In genomic region chr10:71479700-71480325, GRCm38 (mm10) we compare ENCODE assay signal across 9 mouse cellular contexts.
DNase-seq lines count a peak whose midpoint lies in the region; ATAC-seq and TF ChIP-seq lines count a peak whose summit lies in the region.
"Had no signal": no experiment of that assay in that cellular context is flagged by ENCODE, and none has a peak within 500 bp of the region (broad histone marks: within the 10 kb centered on the region; RNA-seq: fewer than 3 reads in every experiment).

No protein-coding gene starts in this region.

- peaks cover 4% of the 10 kb centered on the region for H3K27me3 ChIP-seq in CH12.LX (replicated peaks)
- no peaks in the 10 kb centered on the region for H3K27me3 ChIP-seq in liver, embryonic 13.5 days

- no peak overlapping the region for H3K4me3 ChIP-seq in CH12.LX (replicated peaks in 1 of 3; ENCODE audit: low read depth in 2 of 3, low read length in 2 of 3, poor library complexity in 1 of 3)
- H3K4me3 ChIP-seq in liver, embryonic 13.5 days (replicated peaks) = no peak overlapping the region
- H3K4me3 ChIP-seq: limb, embryonic 12.5 days had no signal

- H3K79me2 ChIP-seq in CH12.LX (replicated peaks; ENCODE audit: control insufficient read depth, extremely low read depth, insufficient read depth, poor library complexity, severe bottlenecking) = no peaks in the 10 kb centered on the region

- no peak overlapping the region for H3K27ac ChIP-seq in CH12.LX (ENCODE audit: insufficient read depth, low read depth)
- H3K27ac ChIP-seq in liver, embryonic 13.5 days = no peak overlapping the region
- H3K27ac ChIP-seq: limb, embryonic 12.5 days had no signal

- intact Hi-C loops in gastrocnemius, postnatal 14 days (cut with DNase I; ENCODE audit: low total_unique reads) = no loop called here

- H3K9ac ChIP-seq in CH12.LX (ENCODE audit: insufficient read depth, low read depth) = no peak overlapping the region
- no peak overlapping the region for H3K9ac ChIP-seq in liver, embryonic 13.5 days
- H3K9ac ChIP-seq: limb, embryonic 12.5 days had no signal

- no peak for TF ChIP-seq POLR2A in CH12.LX (IDR thresholded peaks at IDR 0.05; ENCODE audit: low read depth, low read length)

- no peaks in the 10 kb centered on the region for H3K9me3 ChIP-seq in CH12.LX (replicated peaks; ENCODE audit: low read length)
- H3K9me3 ChIP-seq in liver, embryonic 13.5 days (replicated peaks) = no peaks in the 10 kb centered on the region
- H3K9me3 ChIP-seq: limb, embryonic 12.5 days had no signal

- 8% methylated on average over 8 of the region's 8 CpGs for WGBS in liver, embryonic 13.5 days (ENCODE audit: insufficient replicate concordance)

- no peaks in the 10 kb centered on the region for H3K36me3 ChIP-seq in CH12.LX (replicated peaks in 1 of 2; ENCODE audit: control insufficient read depth in 1 of 2, insufficient read depth in 1 of 2, low read length in 1 of 2)
- no peaks in the 10 kb centered on the region for H3K36me3 ChIP-seq in liver, embryonic 13.5 days
- H3K36me3 ChIP-seq: limb, embryonic 12.5 days had no signal

- peak; percentile 84 for TF ChIP-seq RAD21 in CH12.LX (IDR thresholded peaks at IDR 0.05; ENCODE audit: low read depth, low read length)

- H3K4me2 ChIP-seq in CH12.LX (ENCODE audit: insufficient read depth, low read depth, poor library complexity, severe bottlenecking) = no peak overlapping the region
- no peak overlapping the region for H3K4me2 ChIP-seq in liver, embryonic 13.5 days
- H3K4me2 ChIP-seq: limb, embryonic 12.5 days had no signal

- TF ChIP-seq EP300 in CH12.LX (IDR thresholded peaks at IDR 0.05; ENCODE audit: low read length) = no peak

- DNase-seq in CH12.LX (ENCODE audit: extremely low read depth) = peak; percentile 62
- peak; percentile 40 for DNase-seq in WW6 (ENCODE audit: low read depth, low spot score)
- peak; percentile 86 to 91 for DNase-seq in cerebellum, postnatal 4 days (ENCODE audit: low spot score in 2 of 2)
- peak; percentile 55 for DNase-seq in gastrocnemius, postnatal 14 days
- DNase-seq in kidney, postnatal 14 days = peak; percentile 62
- peak; percentile 1 for DNase-seq in liver, embryonic 13.5 days
- peak; percentile 72 for DNase-seq in right cerebral cortex, adult 18-20 months

- H3K4me1 ChIP-seq in CH12.LX (ENCODE audit: control insufficient read depth in 1 of 2, insufficient read depth in 2 of 2) = 0 out of 4 replicates have a peak, but pooled peaks cover 0 to 3% of the 10 kb centered on the region in 2 experiments
- no peaks in the 10 kb centered on the region for H3K4me1 ChIP-seq in liver, embryonic 13.5 days (replicated peaks)
- H3K4me1 ChIP-seq: limb, embryonic 12.5 days had no signal

- no peak for ATAC-seq in liver, embryonic 13.5 days (ENCODE audit: low read depth)
- ATAC-seq in megakaryocyte-erythroid progenitor cell, adult 5-6 weeks (replicated peaks; ENCODE audit: low FRiP score, low TSS enrichment, poor library complexity, severe bottlenecking) = no peak

- peak; percentile 78 to 85 for TF ChIP-seq CTCF in CH12.LX (conservative IDR thresholded peaks at IDR 0.05 in 1 of 2, IDR thresholded peaks at IDR 0.05 in 1 of 2; ENCODE audit: low read depth in 2 of 2, low read length in 2 of 2)

- dilution Hi-C loops in CH12.LX (cut with MboI; ENCODE audit: extremely low pct_ligation_motif_present, extremely low pct_unique_long_range_greater_than_20kb, low sequenced_read_pairs) = no loop called here

- in situ Hi-C loops in CH12.LX (cut with MboI; ENCODE audit: low pct_ligation_motif_present, low pct_unique_long_range_greater_than_20kb, low sequenced_read_pairs) = no loop called here

TF ChIP-seq in CH12.LX, 34 proteins besides CTCF, POLR2A, EP300 and RAD21:
- TF ChIP-seq USF1 (IDR thresholded peaks at IDR 0.05; ENCODE audit: low read depth, low read length) (no peak), SMC3 (IDR thresholded peaks at IDR 0.05; ENCODE audit: low read depth, low read length) (peak; percentile 69)
TF ChIP-seq in CH12.LX: peak in this region for 1.

Comparison
In these comparisons a context has a peak if more than half of its experiments do, and no peak if none do; other contexts are left out.
1. DNase-seq: peak in every context shown above with its lines; median percentile 88 in cerebellum, postnatal 4 days; 72 in right cerebral cortex, adult 18-20 months; 62 in CH12.LX; 62 in kidney, postnatal 14 days; 55 in gastrocnemius, postnatal 14 days; 40 in WW6; 1 in liver, embryonic 13.5 days.